Mouse (Mus musculus) cerebellum, adult 9-11 months (tissue): ENCODE data around the gene Ttc6.

Experiments used
- DNase-seq: peaks from one replicate; pipeline ENCODE4 v3.0.0; 2022

The Ttc6 gene

DNA sequence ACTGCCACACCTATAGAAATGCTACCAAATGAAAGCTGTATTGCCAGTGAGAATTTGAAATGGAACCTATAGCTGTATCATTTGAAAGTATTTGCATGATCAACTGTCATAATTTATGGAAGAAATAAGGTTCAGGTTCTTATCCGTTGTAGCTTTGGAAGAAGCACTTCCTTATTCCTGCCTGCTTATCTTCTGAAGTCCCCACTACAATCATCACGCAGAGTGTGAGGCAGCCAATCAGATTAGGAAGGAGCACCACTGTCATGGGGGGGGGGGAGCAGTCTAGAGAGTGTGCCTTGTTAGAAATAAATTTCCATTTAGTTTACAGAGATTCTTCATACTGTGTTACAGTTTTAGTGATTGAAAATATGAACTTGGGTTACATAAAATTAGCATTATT lies 108.5 kb downstream of the Ttc6 start:
- no peak for DNase-seq

GRCm38 (mm10) chr12:57684967-57685423 lies 121.1 kb downstream of the Ttc6 start:
- DNase-seq = no peak

DNA sequence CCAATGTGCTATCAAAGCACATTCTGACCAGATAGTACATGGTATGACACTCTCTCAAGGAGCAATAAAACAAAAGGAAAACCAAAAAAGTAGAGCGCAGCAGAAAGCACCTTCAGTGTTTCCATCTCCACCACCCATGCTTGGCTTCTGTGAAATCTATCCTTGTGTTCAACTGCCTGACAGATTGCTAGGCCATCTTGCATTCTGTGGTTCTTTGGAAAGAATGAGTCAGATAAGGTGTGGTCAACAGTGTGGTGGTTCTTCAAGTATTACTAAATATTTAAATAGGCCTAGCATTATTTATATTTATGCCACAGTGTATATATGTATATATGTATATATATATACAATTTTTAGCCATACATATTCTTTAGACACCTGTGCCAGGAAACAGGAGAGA lies 146.1 kb downstream of the Ttc6 start:
- DNase-seq = no peak

DNA sequence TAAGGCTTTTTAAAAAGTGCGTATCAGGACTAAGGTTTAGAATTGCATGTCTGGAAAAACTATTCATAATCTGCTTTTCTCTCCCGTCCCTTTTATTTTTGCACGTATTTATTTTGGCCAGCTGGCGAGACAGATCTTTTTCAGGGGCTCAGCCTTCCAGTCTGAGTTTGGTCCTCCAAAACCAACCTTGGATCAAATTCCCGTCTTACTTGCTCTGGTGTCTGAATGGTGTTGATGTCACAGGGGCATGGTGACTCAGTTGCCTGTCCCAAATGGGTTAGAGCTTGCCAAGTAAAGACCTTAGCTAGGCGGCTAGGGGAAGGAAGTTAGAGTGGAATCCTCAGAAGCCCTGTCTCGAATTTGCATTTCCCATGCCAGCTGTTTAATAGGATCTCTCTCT lies 200.8 kb downstream of the Ttc6 start:
- DNase-seq = no peak

GRCm38 (mm10) chr12:57776290-57776997 lies 212.5 kb downstream of the Ttc6 start:
- no peak for DNase-seq

GRCm38 (mm10) chr12:57781926-57782325 lies 218.0 kb downstream of the Ttc6 start:
- no peak for DNase-seq

DNA sequence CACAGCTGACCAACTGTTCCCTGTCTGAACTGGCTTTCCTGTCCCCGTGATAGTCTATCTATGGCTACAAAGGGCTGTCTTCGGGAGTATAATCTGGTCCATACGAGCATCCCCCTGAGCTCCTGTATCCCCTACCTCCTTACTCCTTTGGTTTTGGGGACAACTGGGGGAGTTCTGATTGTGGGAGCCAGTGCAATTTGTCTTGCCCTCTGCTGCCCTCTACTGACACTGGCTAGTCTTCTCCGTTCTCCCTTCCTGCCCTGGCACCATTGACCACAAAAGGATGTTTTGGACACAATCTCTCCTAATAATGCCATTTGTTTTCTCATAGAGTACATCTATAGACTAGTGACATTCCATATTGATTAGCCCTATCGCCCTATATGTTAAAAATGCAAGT lies 223.6 kb downstream of the Ttc6 start:
- no peak for DNase-seq
